Mouse (Mus musculus): ENCODE results near the gene Tunar. TPM values are rescaled to one million over a fixed set of nuclear protein-coding genes. Genes with fewer than 3 reads are reported as not detected.
A peak's percentile ranks its signal among the peaks of the same experiment; 100 is the strongest.

Tunar gene
- polyA plus RNA-seq, 1 experiment from 2014 or later = 0.08 TPM

DNA sequence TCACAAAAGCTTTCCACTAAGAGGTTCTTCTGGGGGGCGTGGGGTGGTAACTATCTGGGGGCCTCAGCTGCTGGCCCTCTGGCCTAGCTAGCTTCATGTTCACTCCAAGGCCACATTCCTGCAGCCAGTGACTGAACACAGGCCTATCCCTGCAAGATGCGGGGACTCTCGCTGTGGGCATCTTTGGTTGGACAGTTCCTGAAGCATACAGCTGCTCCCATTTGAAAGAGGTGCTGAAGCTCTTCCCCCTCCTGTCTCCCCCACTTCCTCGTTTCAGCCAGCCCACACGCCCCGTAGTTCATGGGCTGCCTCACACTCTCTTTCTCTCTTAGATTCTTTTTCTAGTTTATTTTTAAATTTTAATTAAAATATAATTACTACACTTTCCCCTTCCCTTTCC is 72.3 kb downstream of the Tunar start:
- no peaks in the 10 kb centered on the region for H3K27me3 ChIP-seq
- no peaks in the 10 kb centered on the region for H3K36me3 ChIP-seq
- ATAC-seq (replicated peaks; ENCODE audit: low FRiP score) = no peak
- H3K4me3 ChIP-seq (replicated peaks) = no peak overlapping the region
- WGBS = 68% methylated on average over 6 of the region's 6 CpGs
- no peaks in the 10 kb centered on the region for H3K4me1 ChIP-seq
- H3K4me2 ChIP-seq = no peak overlapping the region
- no peaks in the 10 kb centered on the region for H3K9me3 ChIP-seq (replicated peaks)
- no peak overlapping the region for H3K27ac ChIP-seq
- H3K9ac ChIP-seq = no peak overlapping the region

- H3K9me3 ChIP-seq (replicated peaks) = no peaks in the 10 kb centered on the region
- no peaks in the 10 kb centered on the region for H3K27me3 ChIP-seq
- H3K36me3 ChIP-seq = no peaks in the 10 kb centered on the region
- WGBS = 87% methylated on average over 8 of the region's 8 CpGs
- no peak overlapping the region for H3K9ac ChIP-seq
- H3K27ac ChIP-seq = no peak overlapping the region
- no peak overlapping the region for H3K4me2 ChIP-seq
- H3K4me1 ChIP-seq = no peaks in the 10 kb centered on the region
- ATAC-seq (replicated peaks; ENCODE audit: low FRiP score) = no peak
- H3K4me3 ChIP-seq (replicated peaks) = no peak overlapping the region
Observed at GRCm38 (mm10) chr12:105413909-105414308, 80.2 kb downstream of the Tunar start.

- Histone ChIP-seq H3K36me3 (no peaks in the 10 kb centered on the region), H3K9ac (no peak overlapping the region)
- WGBS = 26% methylated on average over 6 of the region's 6 CpGs
Observed at GRCm38 (mm10) chr12:105420476-105420875, 86.8 kb downstream of the Tunar start.

GRCm38 (mm10) chr12:105426541-105426940 is 92.9 kb downstream of the Tunar start:
- ATAC-seq (replicated peaks; ENCODE audit: low FRiP score) = no peak
- Histone ChIP-seq H3K4me3 (replicated peaks) (no peak overlapping the region), H3K36me3 (no peaks in the 10 kb centered on the region), H3K9me3 (replicated peaks) (no peaks in the 10 kb centered on the region), H3K9ac (no peak overlapping the region), H3K27me3 (no peaks in the 10 kb centered on the region), H3K4me2 (no peak overlapping the region), H3K4me1 (no peaks in the 10 kb centered on the region), H3K27ac (no peak overlapping the region)
- 68% methylated on average over 7 of the region's 7 CpGs for whole genome bisulfite sequencing

More at GRCm38 (mm10) chr12:105420476-105420875, 86.8 kb downstream of the Tunar start:
- no peak overlapping the region for H3K4me3 ChIP-seq (replicated peaks)
- H3K4me1 ChIP-seq = no peaks in the 10 kb centered on the region
- peak; percentile 60; the same call in 1 of the 2 replicates for ATAC-seq (replicated peaks; ENCODE audit: low FRiP score)
- H3K27me3 ChIP-seq = no peaks in the 10 kb centered on the region
- H3K27ac ChIP-seq = no peak overlapping the region
- no peaks in the 10 kb centered on the region for H3K9me3 ChIP-seq (replicated peaks)
- no peak overlapping the region for H3K4me2 ChIP-seq

GRCm38 (mm10) chr12:105427039-105427757 is 93.5 kb downstream of the Tunar start:
- H3K27me3 ChIP-seq = no peaks in the 10 kb centered on the region
- peak overlapping the region; percentile 48 for H3K4me2 ChIP-seq
- peak; percentile 73 for ATAC-seq (replicated peaks; ENCODE audit: low FRiP score)
- H3K9ac ChIP-seq = no peak overlapping the region
- H3K27ac ChIP-seq = no peak overlapping the region
- no peaks in the 10 kb centered on the region for H3K9me3 ChIP-seq (replicated peaks)
- H3K4me3 ChIP-seq (replicated peaks) = no peak overlapping the region
- no peaks in the 10 kb centered on the region for H3K36me3 ChIP-seq
- 27% methylated on average over 10 of the region's 10 CpGs for WGBS
- peaks cover under 1% of the 10 kb centered on the region; the same call in 1 of the 2 replicates for H3K4me1 ChIP-seq

DNA sequence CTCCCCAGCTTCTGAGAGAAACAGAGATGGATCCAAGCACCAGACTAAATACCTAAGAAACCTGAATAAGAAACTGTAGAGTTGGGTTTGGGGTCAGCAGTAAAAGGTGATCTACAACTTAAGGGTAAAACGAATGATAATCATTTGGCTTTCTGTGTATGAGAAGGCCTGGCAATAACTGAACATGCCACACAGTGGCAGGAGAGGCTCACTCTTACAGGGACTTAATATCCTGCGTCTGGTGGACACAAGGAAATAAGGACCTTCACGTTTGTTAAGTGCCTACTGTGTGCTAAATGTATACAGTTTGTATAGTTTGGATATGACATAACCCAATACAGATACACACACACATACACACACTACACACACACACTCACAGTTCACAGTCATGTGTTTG is 98.2 kb downstream of the Tunar start:
- H3K9me3 ChIP-seq (replicated peaks) = no peaks in the 10 kb centered on the region
- no peak overlapping the region for H3K9ac ChIP-seq
- H3K4me3 ChIP-seq (replicated peaks) = no peak overlapping the region
- H3K36me3 ChIP-seq = no peaks in the 10 kb centered on the region
- ATAC-seq (replicated peaks; ENCODE audit: low FRiP score) = no peak
- WGBS = 59% methylated on average over 3 of the region's 3 CpGs
- no peak overlapping the region for H3K4me2 ChIP-seq
- no peak overlapping the region for H3K27ac ChIP-seq
- no peaks in the 10 kb centered on the region for H3K27me3 ChIP-seq
- peaks cover 5% of the 10 kb centered on the region; the same call in 1 of the 2 replicates for H3K4me1 ChIP-seq

GRCm38 (mm10) chr12:105432807-105433206 is 99.1 kb downstream of the Tunar start:
- H3K4me2 ChIP-seq = no peak overlapping the region
- 0 out of 2 replicates have a peak, but pooled peaks have one; percentile 31 for ATAC-seq (replicated peaks; ENCODE audit: low FRiP score)
- no peaks in the 10 kb centered on the region for H3K36me3 ChIP-seq
- WGBS = 35% methylated on average over 3 of the region's 3 CpGs
- no peak overlapping the region for H3K9ac ChIP-seq
- no peak overlapping the region for H3K27ac ChIP-seq
- no peaks in the 10 kb centered on the region for H3K9me3 ChIP-seq (replicated peaks)
- no peaks in the 10 kb centered on the region for H3K27me3 ChIP-seq
- H3K4me1 ChIP-seq = peaks cover 5% of the 10 kb centered on the region; the same call in 1 of the 2 replicates
- H3K4me3 ChIP-seq (replicated peaks) = no peak overlapping the region

Other genes with a start within 250 kb of the Tunar start
- not detected in 2 replicates for gene Tcl1b2, start 187.9 kb upstream of the Tunar start, polyA plus RNA-seq (2015; fragmentation: Nextera tagmentation; extraction: Ambion mirVana)
- not detected in 2 replicates for gene Tcl1b1, start 174.2 kb upstream of the Tunar start, polyA plus RNA-seq (2015; fragmentation: Nextera tagmentation; extraction: Ambion mirVana)
- gene Tcl1b5, start 157.5 kb upstream of the Tunar start, polyA plus RNA-seq (2015; fragmentation: Nextera tagmentation; extraction: Ambion mirVana) = not detected in 2 replicates
- gene Tcl1b3, start 142.8 kb upstream of the Tunar start, polyA plus RNA-seq (2015; fragmentation: Nextera tagmentation; extraction: Ambion mirVana) = not detected in 2 replicates
- gene Tcl1b4, start 131.9 kb upstream of the Tunar start, polyA plus RNA-seq (2015; fragmentation: Nextera tagmentation; extraction: Ambion mirVana) = not detected in 2 replicates
- gene Tcl1, start 111.1 kb upstream of the Tunar start, polyA plus RNA-seq (2015; fragmentation: Nextera tagmentation; extraction: Ambion mirVana) = not detected in 2 replicates
- gene D430019H16Rik, start 120.0 kb downstream of the Tunar start, polyA plus RNA-seq (2015; fragmentation: Nextera tagmentation; extraction: Ambion mirVana) = 1.4 and 1.7 TPM in 2 replicates
- 1.1 and 1.6 TPM in 2 replicates for gene Bdkrb2, start 229.4 kb downstream of the Tunar start, polyA plus RNA-seq (2015; fragmentation: Nextera tagmentation; extraction: Ambion mirVana)